Mouse (Mus musculus): Measurements from ENCODE around the gene Ints12. TPM values are rescaled to one million over a fixed set of nuclear protein-coding genes. Genes with fewer than 3 reads are reported as not detected.

Gene Ints12
- total RNA-seq, 2 experiments from 2014 or later = 8.9 to 9.2 TPM

GRCm38 (mm10) chr3:133151629-133152028, 60.0 kb downstream of the Ints12 start:
- DNase-seq = no peak

- DNase-seq = no peak
Observed at GRCm38 (mm10) chr3:133152831-133153230, 61.2 kb downstream of the Ints12 start.

- DNase-seq = no peak
Observed at GRCm38 (mm10) chr3:133153629-133154028, 62.0 kb downstream of the Ints12 start.

GRCm38 (mm10) chr3:133154683-133155082, 63.0 kb downstream of the Ints12 start:
- DNase-seq = no peak

- DNase-seq = no peak
Observed at GRCm38 (mm10) chr3:133158260-133158659, 66.6 kb downstream of the Ints12 start.

Other genes starting within 250 kb of the Ints12 start
- 1 to 10 TPM; 4.5 to 5.5 TPM for gene Npnt, start 141.5 kb upstream of the Ints12 start, total RNA-seq (2021)
- gene Gstcd, start 193 bp downstream of the Ints12 start, total RNA-seq (2021) = 10 to 100 TPM in 1 of 2 experiments, 1 to 10 TPM in 1; 9.8 to 11.5 TPM
- gene Arhgef38, start 143.1 kb downstream of the Ints12 start, total RNA-seq (2021) = not detected
- gene Ppa2, start 218.3 kb downstream of the Ints12 start, total RNA-seq (2021) = 10 to 100 TPM; 83.7 to 92.5 TPM